Mouse (Mus musculus) lung, adult 18-20 months (tissue): Measurements from ENCODE around the gene Adcy7.

Experiments used
- DNase-seq, 2 experiments: peaks; one replicate each; pipeline ENCODE4 v3.0.0; 2022; ENCODE audit warnings: mixed read lengths in 2 of 2

Adcy7 gene

GRCm38 (mm10) chr8:88339221-88339620 lies 67.0 kb downstream of the Adcy7 start:
- no peak for DNase-seq

GRCm38 (mm10) chr8:88339887-88340695 lies 67.9 kb downstream of the Adcy7 start:
- peak in 1 of 2 experiments; percentile 33 for DNase-seq

GRCm38 (mm10) chr8:88342026-88342425 lies 69.8 kb downstream of the Adcy7 start:
- DNase-seq = no peak

GRCm38 (mm10) chr8:88349046-88349445 lies 76.8 kb downstream of the Adcy7 start:
- DNase-seq = no peak

GRCm38 (mm10) chr8:88357226-88357933 lies 85.2 kb downstream of the Adcy7 start:
- DNase-seq = peak; percentile 80 to 87

- no peak for DNase-seq
Observed at GRCm38 (mm10) chr8:88357946-88358345, 85.7 kb downstream of the Adcy7 start.

GRCm38 (mm10) chr8:88359959-88360358 lies 87.8 kb downstream of the Adcy7 start:
- DNase-seq = no peak

- peak in 1 of 2 experiments; percentile 19 for DNase-seq
Observed at GRCm38 (mm10) chr8:88361044-88361707, 89.0 kb downstream of the Adcy7 start.

GRCm38 (mm10) chr8:88361708-88362428 lies 89.7 kb downstream of the Adcy7 start, which contains the start of gene Brd7:
Gene Brd7, minus strand, starts transcription at chr8:88362194.
- peak; percentile 76 to 79 for DNase-seq

- peak in 1 of 2 experiments; percentile 27 for DNase-seq
Observed at GRCm38 (mm10) chr8:88362446-88363150, 90.4 kb downstream of the Adcy7 start.

GRCm38 (mm10) chr8:88369221-88369620 lies 97.0 kb downstream of the Adcy7 start:
- peak in 1 of 2 experiments; percentile 47 for DNase-seq

GRCm38 (mm10) chr8:88369805-88370204 lies 97.6 kb downstream of the Adcy7 start:
- no peak for DNase-seq

GRCm38 (mm10) chr8:88371522-88371921 lies 99.3 kb downstream of the Adcy7 start:
- DNase-seq = no peak

GRCm38 (mm10) chr8:88376836-88377582 lies 104.8 kb downstream of the Adcy7 start:
- DNase-seq = no peak
